Mouse (Mus musculus) brain, embryonic 14.5 days (tissue): ENCODE measurements around the gene Runx3. TPM values are rescaled to one million over a fixed set of nuclear protein-coding genes. Genes with fewer than 3 reads are reported as not detected.

Source experiments
- DNase-seq: peaks from one replicate; pipeline ENCODE4 v3.0.0-alpha.2; 2011; ENCODE audit warnings: low read depth
- CTCF ChIP-seq: fragments of 200-500 bp; IDR thresholded peaks from 2 replicates; pipeline ENCODE4 v1.5.1; 2012; ENCODE audit warnings: inconsistent platforms, mild to moderate bottlenecking, moderate library complexity, borderline replicate concordance; ENCODE audit not compliant: insufficient read depth, insufficient read length; ENCODE audit errors: extremely low read depth
- POLR2A ChIP-seq: fragments of 200-500 bp; IDR thresholded peaks from 2 replicates; pipeline ENCODE4 v1.6.1; 2012; ENCODE audit warnings: mild to moderate bottlenecking, inconsistent platforms, borderline replicate concordance; ENCODE audit not compliant: poor library complexity, insufficient read depth, insufficient read length, severe bottlenecking; ENCODE audit errors: extremely low read depth
- polyA plus RNA-seq: library from polyadenylated mRNA; depleted of rRNA; stranded (reverse); fragments of >200 nt; gene quantifications from 2 replicates; pipeline ENCODE4 v1.2.3, GENCODE M21; 2012

The Runx3 gene
- polyA plus RNA-seq, 1 experiment: 0.40 TPM

- TF ChIP-seq POLR2A (no peak), CTCF (no peak)
- no peak for DNase-seq
These were observed 1.5 kb upstream of the Runx3 start for GRCm38 (mm10) chr4:135118855-135119474.

GRCm38 (mm10) chr4:135123721-135124120 lies 3.3 kb downstream of the Runx3 start:
- TF ChIP-seq CTCF (no peak), POLR2A (no peak)
- DNase-seq: no peak

- DNase-seq: no peak
- TF ChIP-seq CTCF (no peak), POLR2A (no peak)
These were observed 4.3 kb downstream of the Runx3 start for GRCm38 (mm10) chr4:135124732-135125131.

DNA sequence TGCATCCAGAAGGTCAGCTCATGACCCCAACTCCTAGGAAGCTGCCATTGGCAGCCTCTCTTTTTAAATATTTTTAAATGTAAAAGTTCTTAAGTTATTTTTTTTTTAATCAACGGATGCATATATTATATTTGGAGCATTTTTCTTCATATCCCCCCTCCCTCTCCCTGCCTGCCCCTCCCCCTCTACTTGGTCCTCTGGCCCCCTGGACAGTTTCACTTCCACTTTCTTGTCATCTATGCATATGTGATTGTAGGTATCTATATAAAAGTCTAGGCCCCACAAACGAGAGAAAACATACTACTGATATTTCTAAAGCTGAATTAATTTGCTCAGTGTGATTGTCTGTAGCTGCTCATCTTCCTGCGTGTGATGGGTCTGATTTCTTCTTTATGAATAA lies 4.7 kb downstream of the Runx3 start:
- TF ChIP-seq POLR2A: no peak
- TF ChIP-seq CTCF: no peak
- no peak for DNase-seq

GRCm38 (mm10) chr4:135126385-135126784 lies 5.9 kb downstream of the Runx3 start:
- DNase-seq: no peak
- no peak for TF ChIP-seq POLR2A
- TF ChIP-seq CTCF: peak; percentile 18; the same call in 1 of the 2 replicates

DNA sequence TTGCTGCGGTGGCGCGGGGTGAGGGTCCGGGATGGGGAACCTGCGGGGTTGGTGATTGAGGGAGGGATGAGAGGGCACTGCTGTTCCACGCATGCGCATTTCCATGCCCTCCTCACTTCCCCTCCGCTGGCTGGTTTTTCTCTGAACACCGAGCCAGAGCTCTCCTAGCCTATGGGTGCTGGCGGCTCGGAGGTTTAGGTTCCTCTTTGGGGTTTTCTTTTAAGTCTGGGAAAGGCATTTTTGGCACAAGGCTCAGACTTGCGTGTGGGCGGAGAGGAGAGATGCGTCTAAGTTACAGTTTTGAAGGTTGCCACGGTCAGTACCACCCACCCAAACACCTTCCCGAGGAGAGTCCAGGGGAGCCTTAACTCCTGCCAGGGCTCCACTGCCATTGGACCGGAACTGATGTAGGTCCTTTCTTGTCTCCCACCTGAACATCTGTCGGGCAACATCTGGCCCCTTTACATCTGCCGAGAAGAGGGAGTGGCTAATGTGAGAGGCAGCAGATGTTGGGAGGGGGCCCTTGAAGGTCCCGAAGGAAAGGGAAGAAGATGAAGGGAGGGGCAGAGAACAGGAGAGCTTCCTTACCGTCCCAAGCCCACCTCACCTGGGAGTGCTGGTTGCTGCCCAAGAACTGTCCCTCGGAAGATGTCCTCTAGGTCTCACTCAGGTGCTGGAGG lies 8.5 kb downstream of the Runx3 start:
- DNase-seq: peak; percentile 67
- TF ChIP-seq POLR2A: no peak
- no peak for TF ChIP-seq CTCF

- no peak for DNase-seq
- no peak for TF ChIP-seq POLR2A
- TF ChIP-seq CTCF: no peak
These were observed 9.7 kb downstream of the Runx3 start for GRCm38 (mm10) chr4:135130156-135130555.

GRCm38 (mm10) chr4:135131145-135131544 lies 10.7 kb downstream of the Runx3 start:
- TF ChIP-seq POLR2A (no peak), CTCF (no peak)

DNA sequence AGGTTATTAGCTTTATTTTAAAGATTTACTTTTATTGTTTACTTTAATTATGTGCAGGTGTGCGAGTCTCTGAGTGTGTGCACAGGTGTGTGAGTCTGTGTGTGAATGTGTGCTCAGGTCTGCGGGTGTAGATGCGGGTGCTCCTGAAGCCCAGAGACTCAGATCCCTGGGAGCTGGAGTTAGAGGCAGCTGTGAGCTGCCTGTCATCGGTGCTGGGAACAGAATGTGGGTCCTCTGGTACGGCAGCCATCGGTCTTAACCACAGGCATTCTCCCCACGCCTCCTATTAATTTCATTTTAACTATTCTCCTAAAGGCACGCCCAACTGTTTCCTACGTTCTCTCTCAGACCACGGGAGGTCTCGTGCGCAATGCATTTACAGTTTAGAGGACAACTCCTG lies 12.3 kb downstream of the Runx3 start:
- DNase-seq: no peak
- TF ChIP-seq POLR2A (no peak), CTCF (no peak)

More at GRCm38 (mm10) chr4:135131145-135131544, 10.7 kb downstream of the Runx3 start:
- DNase-seq: no peak

DNA sequence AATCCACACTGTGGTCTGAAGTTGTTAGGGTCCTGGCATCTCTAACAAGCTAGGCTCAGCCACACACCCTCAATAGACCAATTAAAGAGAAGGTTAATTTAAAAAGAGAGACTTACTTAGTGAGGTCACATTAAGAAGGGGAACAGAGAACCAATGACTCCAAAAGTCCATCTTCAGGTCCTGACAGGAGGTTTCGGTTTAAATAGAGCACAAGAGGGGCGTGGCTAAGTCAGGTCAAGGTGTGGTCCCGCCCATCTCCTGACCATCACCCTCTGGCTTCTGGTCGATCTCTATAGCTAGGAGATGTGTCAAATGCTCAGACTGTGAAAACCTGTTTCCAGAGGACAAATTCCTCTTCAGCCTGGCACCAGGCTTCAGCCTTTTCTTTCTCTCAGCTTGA lies 13.3 kb downstream of the Runx3 start:
- DNase-seq: no peak
- TF ChIP-seq CTCF (no peak), POLR2A (no peak)

DNA sequence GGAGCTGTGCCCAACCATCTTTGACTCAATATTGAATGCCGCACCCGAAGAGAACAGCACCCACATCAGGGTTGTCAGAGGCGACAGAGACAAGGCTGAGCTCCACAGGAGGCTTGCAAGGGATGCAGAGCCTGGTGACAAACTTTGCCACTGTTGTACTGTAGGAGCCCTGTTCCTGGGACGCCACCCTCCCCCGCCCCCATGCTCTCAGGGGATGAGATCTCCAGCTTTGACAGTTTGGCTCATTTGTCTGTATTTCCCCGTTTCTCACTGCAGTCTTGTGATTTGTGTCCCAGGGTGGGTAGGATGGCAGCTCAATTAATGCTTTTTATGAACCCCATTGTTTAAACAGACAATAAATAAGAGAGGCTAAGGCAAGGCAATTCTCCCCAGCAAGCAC lies 14.9 kb downstream of the Runx3 start:
- no peak for DNase-seq
- TF ChIP-seq CTCF: no peak
- no peak for TF ChIP-seq POLR2A

DNA sequence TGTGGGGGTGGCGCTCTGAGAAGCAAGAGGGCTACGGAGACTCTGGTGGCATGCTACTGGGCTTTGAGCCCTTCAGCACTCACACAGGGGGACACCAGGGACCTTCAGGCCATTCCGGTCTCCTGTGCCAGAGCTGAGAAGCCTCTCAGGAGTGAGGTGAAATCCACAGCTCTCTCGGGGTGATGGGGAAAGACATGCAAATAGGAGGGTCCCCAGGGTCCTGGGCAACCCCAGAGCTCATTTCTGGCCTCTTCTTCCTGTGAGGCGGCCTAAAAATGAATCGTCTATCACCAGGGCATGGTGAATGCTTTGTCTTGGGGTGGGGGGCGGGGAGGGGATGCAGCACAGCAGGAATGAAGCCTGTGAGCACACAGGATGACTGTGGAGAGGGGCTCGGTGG lies 15.8 kb downstream of the Runx3 start:
- DNase-seq: no peak
- TF ChIP-seq CTCF: no peak
- no peak for TF ChIP-seq POLR2A
